Mouse (Mus musculus) brain, embryonic 14.5 days (tissue): ENCODE measurements at regions not wholly inside any gene's neighbourhood (a gene's known extent, or its start where the extent isn't known, plus 50 kb on each side); places are given as distances from the start of the nearest gene placed in this dataset.

ENCODE experiments used
- CTCF ChIP-seq: fragments of 200-500 bp; IDR thresholded peaks from 2 replicates; pipeline ENCODE4 v1.5.1; 2012; ENCODE audit warnings: inconsistent platforms, mild to moderate bottlenecking, moderate library complexity, borderline replicate concordance; ENCODE audit not compliant: insufficient read depth, insufficient read length; ENCODE audit errors: extremely low read depth
- POLR2A ChIP-seq: fragments of 200-500 bp; IDR thresholded peaks from 2 replicates; pipeline ENCODE4 v1.6.1; 2012; ENCODE audit warnings: mild to moderate bottlenecking, inconsistent platforms, borderline replicate concordance; ENCODE audit not compliant: poor library complexity, insufficient read depth, insufficient read length, severe bottlenecking; ENCODE audit errors: extremely low read depth

DNA sequence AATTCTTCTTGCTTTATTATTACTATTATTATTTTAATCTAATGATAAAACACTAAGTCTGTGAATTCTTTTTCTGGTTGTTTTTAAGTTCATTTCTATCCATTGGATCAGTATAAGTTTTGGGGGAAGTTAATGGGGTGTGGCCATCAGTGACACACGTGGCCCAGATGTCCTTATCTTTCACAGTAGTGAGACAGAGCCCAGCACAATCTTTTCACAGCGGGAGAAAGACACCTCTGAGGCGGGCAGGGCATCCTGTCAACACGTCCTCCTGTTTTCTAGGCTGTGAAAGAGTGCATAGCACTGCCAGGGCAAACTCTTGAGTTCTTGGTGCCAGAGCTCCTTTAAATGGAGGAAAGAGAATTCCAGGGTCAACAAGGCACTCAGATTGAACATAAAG lies 162.1 kb downstream of the Ifng start:
- TF ChIP-seq POLR2A (no peak), CTCF (no peak)
